Mouse (Mus musculus) cerebellum, adult (tissue): ENCODE results near the gene Arglu1.
A peak's percentile ranks its signal among the peaks of the same experiment; 100 is the strongest.

ENCODE experiments used
- ATAC-seq: cut with Nextera tagmentation; 2 replicates; pipeline ENCODE4 v1.9.2; 2017; ENCODE audit warnings: mild to moderate bottlenecking, moderate library complexity, mixed read lengths; ENCODE audit not compliant: insufficient number of reproducible peaks, low FRiP score, low TSS enrichment

The Arglu1 gene

GRCm38 (mm10) chr8:8623486-8623885 is 66.8 kb downstream of the Arglu1 start:
- no peak for ATAC-seq

GRCm38 (mm10) chr8:8622476-8622875 is 67.8 kb downstream of the Arglu1 start:
- peak; percentile 46; the same call in 1 of the 2 replicates for ATAC-seq

GRCm38 (mm10) chr8:8622031-8622430 is 68.3 kb downstream of the Arglu1 start:
- 0 out of 2 replicates have a peak, but pooled peaks have one; percentile 41 for ATAC-seq

- no peak for ATAC-seq
Measured at GRCm38 (mm10) chr8:8621236-8621917, 68.9 kb downstream of the Arglu1 start.

- no peak for ATAC-seq
Measured at GRCm38 (mm10) chr8:8620536-8620935, 69.8 kb downstream of the Arglu1 start.

GRCm38 (mm10) chr8:8619221-8620194 is 70.8 kb downstream of the Arglu1 start:
- ATAC-seq, result no peak
